Mouse (Mus musculus) retina, postnatal 1 day (tissue): ENCODE measurements around the gene Grap2.
"Not testable (repeated sequence)": the region's sequence is repeated elsewhere in the genome, so short reads cannot be mapped to it uniquely, and the experiment has no call there.

Experiments used
- DNase-seq: peaks from one replicate; pipeline ENCODE4 v3.0.0-alpha.2; 2012

The Grap2 gene

GRCm38 (mm10) chr15:80567139-80567538 is 5.3 kb upstream of the Grap2 start:
- DNase-seq, result no peak

- DNase-seq, result no peak
These were observed 4.7 kb upstream of the Grap2 start for GRCm38 (mm10) chr15:80567731-80568130.

GRCm38 (mm10) chr15:80569205-80569604 is 3.2 kb upstream of the Grap2 start:
- no peak for DNase-seq

GRCm38 (mm10) chr15:80570226-80570625 is 2.2 kb upstream of the Grap2 start:
- DNase-seq, result no peak

- no peak for DNase-seq
These were observed 783 bp upstream of the Grap2 start for GRCm38 (mm10) chr15:80571611-80572010.

GRCm38 (mm10) chr15:80572811-80573520 is 572 bp downstream of the Grap2 start:
- DNase-seq, result no peak

- DNase-seq, result no peak
These were observed 2.0 kb downstream of the Grap2 start for GRCm38 (mm10) chr15:80574211-80575040.

GRCm38 (mm10) chr15:80575817-80576370 is 3.5 kb downstream of the Grap2 start:
- no peak for DNase-seq

GRCm38 (mm10) chr15:80576415-80576994 is 4.1 kb downstream of the Grap2 start:
- no peak for DNase-seq

- no peak for DNase-seq
These were observed 5.0 kb downstream of the Grap2 start for GRCm38 (mm10) chr15:80577166-80577960.

- DNase-seq, result no peak
These were observed 6.7 kb downstream of the Grap2 start for GRCm38 (mm10) chr15:80579121-80579520.

- DNase-seq, result not testable (repeated sequence)
These were observed 8.2 kb downstream of the Grap2 start for GRCm38 (mm10) chr15:80580585-80580984.

- DNase-seq, result peak; percentile 49
These were observed 10.4 kb downstream of the Grap2 start for GRCm38 (mm10) chr15:80582581-80583495.

GRCm38 (mm10) chr15:80586296-80586695 is 13.9 kb downstream of the Grap2 start:
- DNase-seq, result no peak

GRCm38 (mm10) chr15:80590641-80591040 is 18.2 kb downstream of the Grap2 start:
- no peak for DNase-seq

GRCm38 (mm10) chr15:80592737-80593136 is 20.3 kb downstream of the Grap2 start:
- no peak for DNase-seq

- DNase-seq, result no peak
These were observed 21.5 kb downstream of the Grap2 start for GRCm38 (mm10) chr15:80593877-80594276.

- no peak for DNase-seq
These were observed 26.4 kb downstream of the Grap2 start for GRCm38 (mm10) chr15:80598750-80599149.

- DNase-seq, result no peak
These were observed 26.9 kb downstream of the Grap2 start for GRCm38 (mm10) chr15:80599213-80599750.

- DNase-seq, result no peak
These were observed 27.4 kb downstream of the Grap2 start for GRCm38 (mm10) chr15:80599843-80600242.

- no peak for DNase-seq
These were observed 29.1 kb downstream of the Grap2 start for GRCm38 (mm10) chr15:80601456-80601855.
